Mouse (Mus musculus) mesoderm, embryonic 11.5 days (tissue): Measurements from ENCODE around the gene Ranbp1.

Source experiments
- DNase-seq: peaks from one replicate; pipeline ENCODE4 v3.0.0-alpha.2; 2012; ENCODE audit warnings: low read depth, low spot score

Gene Ranbp1

DNA sequence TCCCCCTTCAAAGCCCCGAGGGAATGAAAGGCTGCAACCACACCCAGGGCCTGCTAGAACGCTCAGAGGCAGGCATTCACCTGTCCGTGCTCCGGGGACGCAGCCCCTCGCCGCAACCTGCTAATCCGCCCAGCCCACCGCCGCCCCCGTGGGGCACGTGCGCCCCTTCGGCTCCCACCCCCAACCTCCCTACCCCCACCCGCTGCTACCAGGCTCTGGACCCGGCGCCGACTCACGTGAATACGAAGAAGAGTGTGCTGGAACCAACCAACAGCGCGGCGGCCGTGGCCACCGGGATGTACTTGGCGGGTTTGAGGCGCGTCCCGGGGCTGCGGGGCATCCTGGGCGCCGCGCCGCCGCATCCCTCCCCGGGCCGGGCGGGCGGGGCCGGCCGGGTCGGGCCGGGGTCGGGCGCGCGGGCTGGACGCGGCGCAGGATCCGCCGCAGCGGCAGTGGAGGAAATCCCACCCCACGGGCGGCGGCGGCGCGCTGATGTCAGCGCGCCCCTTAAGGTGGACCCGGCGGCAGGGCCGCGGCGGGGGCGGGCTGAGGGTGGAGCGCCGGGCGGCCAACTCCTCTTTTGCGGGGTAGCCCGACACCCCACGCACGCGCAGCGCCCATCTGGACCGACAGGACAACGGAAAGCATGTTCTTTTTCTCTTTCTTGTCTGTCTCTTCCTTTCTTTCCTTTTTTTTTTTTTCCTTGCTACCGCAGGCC is 13.7 kb downstream of the Ranbp1 start, which contains the start of gene Zdhhc8:
Gene Zdhhc8, minus strand, starts transcription at position 466 of the 718 bp plus-strand sequence.
- DNase-seq = peak; percentile 71

DNA sequence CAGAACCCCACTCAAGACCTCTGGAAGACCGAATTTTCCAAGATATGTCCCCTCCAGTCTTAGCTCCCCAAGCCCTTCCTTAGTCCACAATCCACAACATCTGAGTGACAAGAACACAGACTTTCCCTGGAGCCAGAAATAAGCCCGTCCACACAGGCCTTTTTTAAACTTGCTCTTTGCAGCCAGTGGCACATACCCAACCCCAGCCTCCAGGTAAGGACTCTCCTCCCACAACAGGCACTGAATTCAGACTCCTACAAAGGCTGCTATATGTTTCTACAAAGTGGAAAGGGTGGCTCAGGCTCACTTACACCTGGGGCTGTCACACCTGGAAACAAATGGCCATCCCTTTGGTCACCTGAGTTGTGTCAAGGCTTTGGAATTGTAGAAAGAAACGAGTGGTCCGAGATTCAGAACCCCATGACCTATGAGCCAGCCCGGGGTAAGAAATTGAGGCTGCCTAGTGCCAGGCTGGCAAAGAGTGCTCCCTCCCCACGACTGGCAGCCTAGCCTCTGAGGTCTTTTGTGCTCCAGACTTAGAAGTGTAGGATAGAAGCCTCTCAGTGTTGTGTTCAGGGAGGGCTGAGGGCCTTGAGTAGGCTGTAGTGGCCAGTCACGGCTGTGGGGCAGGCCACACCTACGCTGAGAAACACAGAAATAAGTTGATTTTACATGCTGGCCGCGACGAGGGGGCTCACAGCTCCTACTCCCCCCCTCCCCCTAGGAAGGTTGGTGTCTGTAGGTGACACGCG is 14.4 kb downstream of the Ranbp1 start:
- no peak for DNase-seq

DNA sequence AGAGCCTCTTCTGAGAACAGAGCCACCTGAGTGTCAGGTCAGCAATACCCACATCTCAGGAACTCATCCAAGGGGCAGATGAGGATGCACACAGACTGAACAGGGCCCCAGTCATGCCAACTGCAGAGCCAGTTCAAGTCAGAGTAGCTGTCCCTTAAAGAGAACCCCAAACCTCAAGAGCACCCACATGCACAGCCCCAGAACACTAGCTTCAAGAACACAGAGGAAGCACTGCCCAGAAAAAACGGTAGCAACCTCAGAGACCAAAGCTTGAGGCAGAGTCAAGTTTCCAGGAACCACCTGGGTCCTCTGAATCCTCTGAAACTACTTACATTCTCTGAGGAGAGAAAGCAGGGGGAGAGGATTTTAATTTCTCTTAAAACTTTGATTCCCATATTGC is 15.1 kb downstream of the Ranbp1 start:
- no peak for DNase-seq

DNA sequence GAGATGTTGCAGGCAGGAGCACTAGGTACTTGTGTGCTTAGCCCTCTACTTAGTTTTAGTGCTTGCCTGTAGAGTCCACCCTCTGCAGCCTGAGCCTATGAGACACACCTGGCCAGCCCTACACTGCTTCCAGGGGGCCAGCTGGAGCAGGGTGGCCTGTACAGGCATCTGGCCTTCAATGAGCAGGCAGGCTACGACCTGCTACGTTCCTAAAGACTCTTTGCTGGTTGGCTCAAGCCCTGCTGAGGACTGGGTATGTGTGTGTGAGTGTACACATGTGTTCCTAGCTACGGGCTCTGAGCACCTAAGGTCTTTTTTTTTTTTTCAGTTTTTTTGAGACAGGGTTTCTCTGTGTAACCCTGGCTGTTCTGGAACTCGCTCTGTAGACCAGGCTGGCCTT is 17.1 kb downstream of the Ranbp1 start:
- no peak for DNase-seq

DNA sequence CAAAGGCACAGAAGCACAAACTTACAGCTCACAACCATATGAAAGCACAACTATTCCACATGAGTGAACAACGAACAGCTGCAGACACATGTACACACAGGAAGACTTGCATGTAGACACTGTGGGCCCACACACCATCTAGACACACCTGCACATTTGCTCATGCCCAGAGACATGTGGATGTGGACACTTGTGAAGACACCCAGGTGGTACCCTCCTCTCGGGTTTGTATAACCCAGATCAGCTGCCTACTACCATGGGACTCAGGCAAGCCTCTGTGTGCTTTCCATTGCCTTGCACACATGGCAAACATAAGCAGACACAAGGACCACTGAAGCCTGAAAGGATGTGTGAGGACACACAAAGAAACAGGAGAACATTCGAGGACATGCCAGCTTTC is 17.5 kb downstream of the Ranbp1 start:
- DNase-seq = no peak

DNA sequence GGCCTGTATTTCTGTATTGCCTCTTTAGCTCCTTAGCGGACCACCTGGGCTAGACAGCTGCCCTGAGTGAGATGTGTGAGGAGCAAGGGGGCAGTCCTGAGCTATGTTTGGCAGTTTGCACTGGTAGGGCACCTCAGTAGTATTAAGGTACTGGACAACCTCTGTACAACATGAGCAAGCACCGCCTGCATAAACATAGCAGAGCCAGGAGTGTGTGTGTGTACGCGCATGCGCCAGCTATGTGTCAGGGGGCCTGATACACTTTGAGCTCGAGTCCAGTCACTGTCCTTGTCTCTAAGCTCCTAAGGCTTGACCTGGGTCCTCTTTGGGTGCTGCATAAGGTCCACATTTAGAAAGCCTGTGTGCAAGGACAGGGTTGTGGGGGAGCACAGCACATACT is 17.9 kb downstream of the Ranbp1 start:
- DNase-seq = no peak

DNA sequence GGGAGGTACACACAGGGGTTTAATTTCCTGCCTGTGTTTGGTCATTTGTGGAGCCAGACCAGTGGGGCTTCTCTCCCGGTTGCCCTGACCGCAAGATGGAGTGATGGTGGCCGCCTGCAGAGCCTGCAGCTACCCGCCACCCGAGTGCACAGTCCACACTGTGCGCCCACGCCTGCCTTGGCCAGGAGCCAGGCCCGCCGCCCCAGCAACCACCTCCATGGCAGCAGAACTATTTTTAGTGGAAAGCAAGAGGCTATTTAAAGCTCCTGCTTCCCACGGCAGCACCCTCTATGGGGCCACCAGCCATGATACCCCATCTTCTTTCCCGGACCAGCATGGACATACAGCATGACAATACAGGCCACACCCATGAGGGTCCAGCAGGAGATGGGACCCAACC is 18.9 kb downstream of the Ranbp1 start:
- no peak for DNase-seq

DNA sequence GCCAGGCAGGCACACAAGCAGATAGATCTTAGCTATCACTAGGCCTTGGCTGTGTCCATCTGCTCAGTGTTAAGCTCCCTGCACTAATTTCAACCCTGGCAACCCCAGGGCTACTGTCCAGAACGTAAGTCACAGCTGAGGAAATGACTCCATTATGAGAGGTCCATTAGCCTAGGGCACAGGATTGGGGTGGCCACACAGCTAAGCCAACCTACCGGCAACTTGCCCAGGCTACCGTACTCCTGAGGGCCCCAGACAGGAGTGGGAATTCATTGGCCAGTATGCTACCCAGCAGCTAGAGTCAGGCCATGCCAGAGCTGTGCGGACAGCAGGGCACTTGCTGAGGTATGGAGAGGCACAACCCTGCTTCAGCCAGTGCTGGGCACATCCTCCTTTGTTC is 19.7 kb downstream of the Ranbp1 start:
- DNase-seq = no peak

DNA sequence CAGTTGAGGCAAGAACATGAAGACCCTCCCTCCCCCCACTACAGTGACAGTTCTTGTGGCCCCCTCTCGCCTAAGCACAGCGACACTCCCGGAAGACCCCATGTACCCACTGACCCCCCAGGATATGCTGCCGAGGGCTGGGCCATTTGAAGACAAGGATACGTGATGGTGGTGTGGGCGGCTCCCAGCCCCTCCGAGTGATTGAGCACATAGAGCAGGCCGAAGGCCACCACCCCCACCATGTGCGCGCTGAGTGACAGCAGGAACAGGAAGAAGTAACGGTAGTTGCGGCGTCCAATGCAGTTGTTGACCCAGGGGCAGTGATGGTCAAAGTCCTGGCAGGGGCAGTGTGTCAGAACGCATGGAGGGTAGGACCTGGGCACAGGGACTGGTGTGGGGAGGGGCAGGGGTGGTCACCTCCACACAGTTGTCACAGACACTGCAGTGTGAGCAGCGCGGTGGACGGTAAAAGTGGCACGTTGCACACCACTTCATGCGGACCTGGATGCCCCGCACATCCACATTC is 20.6 kb downstream of the Ranbp1 start:
- no peak for DNase-seq

DNA sequence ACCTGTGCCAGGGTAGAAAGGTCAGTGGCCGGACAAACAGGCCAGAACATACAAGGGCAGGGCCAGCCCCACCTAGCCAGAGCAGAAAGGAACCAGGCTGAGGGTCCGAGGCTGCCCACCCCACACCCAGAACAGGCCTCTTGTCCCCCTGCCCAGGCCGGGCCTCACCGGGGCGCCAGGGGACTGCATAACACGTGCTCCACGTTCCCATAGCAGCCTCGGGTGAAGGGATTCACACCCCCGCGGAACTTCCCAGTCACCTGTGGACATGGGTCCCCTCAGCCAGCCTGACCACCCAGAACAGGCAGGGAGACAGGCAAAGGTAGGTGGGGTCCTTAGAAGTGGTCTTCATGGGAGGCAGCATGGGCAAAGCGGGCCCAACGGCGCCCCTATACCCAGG is 21.3 kb downstream of the Ranbp1 start:
- DNase-seq = no peak

DNA sequence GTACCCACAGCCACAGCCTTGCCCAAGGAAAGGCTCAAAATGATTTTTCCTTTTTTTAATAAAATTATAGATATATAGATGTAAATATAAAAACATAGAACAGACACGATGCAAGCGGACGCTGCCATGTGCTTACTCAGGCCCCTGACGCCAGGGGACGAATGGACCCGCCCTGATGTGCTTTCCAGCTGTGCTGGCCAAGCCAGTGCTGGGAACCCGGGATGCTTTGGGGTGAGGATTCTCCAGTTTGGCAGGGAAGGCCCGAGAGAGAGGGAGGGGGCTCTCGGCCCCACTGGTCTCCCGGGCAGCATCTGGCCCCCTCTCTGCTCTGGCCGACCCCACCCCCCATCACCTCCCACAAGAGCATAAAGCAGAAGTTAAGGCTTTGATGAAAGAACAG is 26.3 kb downstream of the Ranbp1 start:
- DNase-seq = no peak

DNA sequence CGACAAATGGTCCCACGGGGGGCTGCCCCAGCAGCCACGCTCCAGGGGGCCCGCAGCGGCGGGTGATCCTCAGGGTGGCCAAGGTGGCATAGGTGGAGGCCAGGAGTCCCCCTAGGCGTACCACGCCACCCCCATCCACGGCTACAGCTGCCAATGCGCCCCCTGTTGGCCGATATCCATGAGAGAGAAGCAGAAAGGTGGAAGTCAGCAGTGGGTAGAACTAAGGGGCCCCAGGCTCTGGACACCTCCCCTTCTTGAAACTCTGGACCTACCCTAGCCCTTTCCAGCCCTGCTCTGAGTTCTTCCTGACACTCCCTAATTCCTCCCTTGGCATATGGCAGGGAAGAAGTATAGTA is 27.0 kb downstream of the Ranbp1 start:
- no peak for DNase-seq

DNA sequence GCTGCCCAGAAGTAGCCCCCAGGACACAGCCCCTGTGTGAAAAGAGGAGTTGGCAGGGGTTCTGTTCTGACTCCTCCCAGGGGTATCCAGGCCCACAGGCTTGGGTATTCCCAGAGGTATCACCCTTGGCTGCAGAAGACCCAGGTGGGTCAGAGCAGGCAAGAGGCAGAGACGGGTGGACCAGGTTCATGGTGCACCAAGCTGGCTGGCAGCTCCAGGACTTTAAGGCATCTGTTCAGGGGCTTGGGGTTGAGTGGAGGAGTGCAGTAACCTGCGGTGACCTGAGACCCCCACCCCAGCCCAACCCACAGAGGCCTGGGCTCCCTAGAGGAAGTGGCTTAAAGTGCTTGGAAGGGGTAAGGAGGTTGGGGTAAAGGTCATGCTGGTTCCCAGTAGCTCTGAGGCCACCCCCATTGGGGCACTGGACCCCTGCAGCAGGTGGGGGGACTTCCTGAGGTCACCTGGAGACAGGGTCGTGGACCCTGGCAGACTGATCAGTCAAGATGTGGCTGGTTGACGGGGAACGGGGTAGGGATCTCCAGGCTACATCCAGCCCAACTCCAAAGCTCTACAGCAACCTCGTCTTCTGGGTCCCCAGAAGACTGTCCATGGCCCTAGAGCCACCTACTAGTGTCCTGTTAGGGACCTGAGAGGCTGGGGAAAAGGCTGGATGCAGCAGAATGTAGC is 27.5 kb downstream of the Ranbp1 start:
- DNase-seq = no peak

DNA sequence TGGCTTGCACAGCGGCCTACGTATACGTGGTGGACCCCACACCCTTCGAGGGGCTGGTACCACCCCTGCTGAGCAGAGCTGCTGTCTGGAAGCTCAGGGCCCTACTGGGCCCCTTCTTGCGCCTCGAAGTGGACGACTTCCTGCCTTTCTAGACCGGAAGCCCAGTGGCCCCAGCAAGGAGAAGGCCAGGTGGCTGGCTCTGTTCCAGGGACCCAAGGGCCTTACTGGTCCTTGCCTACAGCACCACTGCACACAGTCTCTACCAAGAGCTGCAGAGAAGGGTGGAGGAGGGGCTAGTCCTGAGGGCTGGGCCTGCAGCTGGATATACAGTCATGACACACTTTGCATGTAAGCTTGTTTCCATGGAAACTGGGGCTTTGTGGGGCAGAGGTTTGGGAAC is 28.5 kb downstream of the Ranbp1 start:
- no peak for DNase-seq

DNA sequence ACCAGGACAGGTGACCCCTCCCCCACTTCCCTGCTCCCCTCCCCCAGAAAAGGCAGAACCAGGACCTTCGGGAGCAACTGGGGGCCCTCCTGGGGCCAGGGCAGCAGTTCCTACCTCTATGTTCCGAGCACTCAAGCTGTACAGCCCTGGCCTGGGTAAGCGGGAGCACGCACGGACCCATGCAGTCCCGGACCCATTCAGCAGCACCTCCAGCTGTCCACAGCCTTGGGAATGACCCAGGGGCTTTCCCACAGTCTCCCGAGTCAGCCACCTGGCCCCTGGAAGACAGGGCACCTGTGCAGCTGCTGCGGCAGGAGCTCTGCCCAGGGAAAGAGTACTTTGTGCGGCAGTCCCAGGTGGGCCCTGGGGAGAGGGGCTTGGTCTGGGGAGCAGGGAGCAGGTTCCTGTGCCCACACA is 29.9 kb downstream of the Ranbp1 start:
- DNase-seq = no peak

DNA sequence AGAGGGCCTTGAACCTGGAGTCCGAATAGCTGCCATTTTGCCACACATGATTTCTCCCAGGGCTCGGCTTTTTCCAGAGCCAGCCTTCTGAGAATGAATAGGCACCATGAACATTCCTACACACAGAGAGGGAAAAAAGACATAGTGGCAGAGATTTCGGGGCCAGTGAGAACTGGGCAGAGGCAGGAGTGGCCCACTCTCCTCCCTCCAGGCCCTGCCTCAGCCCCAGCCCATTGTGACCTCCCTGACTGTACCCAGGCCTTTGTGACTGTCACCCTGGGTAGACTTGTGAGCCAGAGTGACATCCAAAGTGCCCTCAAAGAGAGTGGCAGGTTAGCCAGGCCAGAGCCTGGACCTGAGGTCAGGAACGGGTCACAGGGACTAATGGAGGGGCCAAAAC is 31.0 kb downstream of the Ranbp1 start, which contains the start of gene Ccdc188:
Gene Ccdc188, plus strand, starts transcription at position 301 of the 400 bp plus-strand sequence.
- DNase-seq = no peak

DNA sequence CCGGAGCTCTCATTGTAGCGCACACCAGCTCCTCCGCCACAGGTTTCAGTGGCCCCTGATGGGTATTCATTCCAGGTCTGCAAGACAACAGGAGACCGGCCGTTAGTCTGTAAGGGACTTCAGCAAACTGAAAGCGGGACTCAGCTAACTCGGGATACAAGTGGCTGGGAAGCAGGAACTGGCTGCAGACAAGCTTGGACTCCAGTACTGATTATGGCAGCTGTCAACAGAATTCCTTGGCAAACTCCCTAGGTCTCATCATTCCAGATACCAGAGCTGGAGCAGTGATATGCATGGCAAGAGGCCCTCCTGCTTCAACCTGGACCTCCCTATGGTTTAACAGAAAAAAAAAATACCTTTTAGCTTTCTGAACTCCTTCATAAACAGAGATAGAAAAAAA is 33.7 kb downstream of the Ranbp1 start:
- DNase-seq = no peak

DNA sequence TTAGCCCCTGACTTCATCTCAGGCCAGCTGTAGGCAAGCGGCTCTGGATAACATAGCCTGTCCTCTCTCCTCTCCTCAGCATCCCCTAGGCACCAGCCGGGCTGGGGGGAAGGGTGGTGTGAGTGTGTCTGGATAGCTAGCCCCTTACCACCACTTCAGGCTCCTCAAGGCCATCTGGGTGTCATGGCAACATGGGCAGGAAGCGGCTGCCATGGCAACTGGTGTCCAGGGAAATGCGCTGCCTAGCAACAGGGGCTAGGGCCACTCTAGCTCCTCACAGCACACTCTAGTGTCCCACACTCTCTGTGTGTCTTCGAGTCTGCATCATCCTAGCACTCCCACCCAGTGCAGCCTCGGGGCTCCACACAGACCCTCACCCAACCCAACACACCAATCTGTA is 34.8 kb downstream of the Ranbp1 start:
- peak; percentile 90 for DNase-seq

DNA sequence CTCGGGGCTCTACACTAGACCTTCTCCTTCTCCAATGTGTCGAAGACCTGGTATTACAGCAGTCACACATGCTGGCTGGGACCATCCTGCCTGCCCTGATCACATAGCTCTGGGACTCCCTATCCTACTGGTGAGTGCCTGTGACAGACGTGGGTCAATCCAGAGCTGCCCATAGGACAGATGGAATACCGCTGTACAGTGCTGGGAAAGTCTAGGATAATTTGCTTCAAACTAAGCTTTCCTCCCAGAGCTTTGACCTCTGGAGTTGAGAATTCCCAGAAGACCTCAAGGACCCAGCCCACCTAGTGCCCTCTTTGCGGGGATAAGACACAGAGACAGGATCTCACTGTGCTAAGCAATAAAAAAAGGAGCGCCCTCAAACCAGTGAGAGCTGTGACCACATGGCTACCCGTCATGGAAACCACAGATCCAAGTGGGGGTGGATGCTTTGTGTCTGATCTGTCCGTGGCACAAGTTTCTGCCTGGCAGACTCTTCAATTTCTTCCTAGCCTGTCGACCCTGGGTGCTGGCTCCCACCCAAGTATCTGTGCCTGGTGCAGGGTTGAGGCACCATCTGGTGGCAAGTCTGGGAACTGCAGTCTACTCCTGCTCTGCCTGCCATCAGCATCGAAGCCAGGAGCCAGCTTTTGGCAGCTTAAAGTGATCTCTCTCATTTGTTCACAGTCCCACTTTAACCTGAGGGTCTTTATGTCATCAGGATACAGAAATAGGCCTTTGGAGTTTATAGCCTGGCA is 36.9 kb downstream of the Ranbp1 start:
- DNase-seq = peak; percentile 88

DNA sequence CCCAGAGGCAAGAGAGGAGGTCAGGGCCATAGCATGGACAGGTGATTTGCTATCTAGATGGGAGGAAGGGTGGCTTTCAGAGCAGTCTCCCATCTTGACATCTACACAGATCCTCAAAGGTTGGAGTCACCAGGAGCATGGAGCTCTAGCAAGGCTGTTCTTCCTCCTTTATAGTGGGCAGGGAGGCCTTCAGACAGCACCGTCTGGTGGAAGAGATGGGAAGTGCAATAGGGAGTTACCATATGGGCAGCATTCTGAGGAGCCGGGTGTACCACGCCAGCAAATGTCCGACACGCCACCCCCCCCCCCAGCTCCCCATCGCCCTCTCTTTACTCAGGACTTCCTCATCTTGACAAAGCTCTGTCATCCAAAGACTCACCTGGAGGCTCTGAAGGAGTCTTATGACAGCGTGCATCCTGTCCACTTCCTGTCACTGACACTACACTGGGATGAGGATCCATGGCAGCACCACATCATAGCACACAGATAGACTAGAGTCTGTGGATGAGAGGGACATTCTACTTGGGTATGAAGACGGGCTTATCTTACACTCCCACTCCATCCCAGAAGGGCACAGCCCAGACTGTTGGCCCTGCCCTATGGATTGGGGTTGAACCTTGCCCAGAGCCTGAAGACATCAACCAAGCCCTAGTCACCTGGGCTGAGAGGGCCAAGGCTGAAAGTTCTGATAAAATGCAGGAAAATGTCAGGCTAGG is 37.7 kb downstream of the Ranbp1 start:
- DNase-seq = peak; percentile 70
